Mouse (Mus musculus): ENCODE measurements around the gene Ctnnbl1. TPM values are rescaled to one million over a fixed set of nuclear protein-coding genes. Genes with fewer than 3 reads are reported as not detected.

The Ctnnbl1 gene
- polyA plus RNA-seq, 1 experiment from 2014 or later = 89.4 TPM

- H3K9ac ChIP-seq (ENCODE audit: low read length) = no peak overlapping the region
- no peaks in the 10 kb centered on the region for H3K9me3 ChIP-seq (replicated peaks; ENCODE audit: control insufficient read depth, low read length)
- peaks cover 11% of the 10 kb centered on the region for H3K4me1 ChIP-seq (ENCODE audit: control insufficient read depth, insufficient read depth, low read length)
- H3K27ac ChIP-seq (ENCODE audit: low read depth, low read length) = no peak overlapping the region
- no peaks in the 10 kb centered on the region for H3K27me3 ChIP-seq (replicated peaks; ENCODE audit: control insufficient read depth, insufficient read depth, low read length)
- H3K4me3 ChIP-seq (ENCODE audit: low read depth, low read length) = no peak overlapping the region
- DNase-seq (ENCODE audit: low spot score) (peak; percentile 61), ATAC-seq (no peak)
- WGBS = 44% methylated on average over 8 of the region's 8 CpGs
- H3K36me3 ChIP-seq (ENCODE audit: control insufficient read depth, insufficient read depth, low read length) = peaks cover 15% of the 10 kb centered on the region; the same call in 1 of the 2 replicates
- no peak overlapping the region for H3K4me2 ChIP-seq (ENCODE audit: low read length)
Measured at GRCm38 (mm10) chr2:157875111-157875510, 137.9 kb downstream of the Ctnnbl1 start.

GRCm38 (mm10) chr2:157877394-157877793, 140.2 kb downstream of the Ctnnbl1 start:
- H3K4me3 ChIP-seq (ENCODE audit: low read depth, low read length) = no peak overlapping the region
- no peak for DNase-seq (ENCODE audit: low spot score)
- WGBS = 90% methylated on average over 3 of the region's 3 CpGs
- H3K4me1 ChIP-seq (ENCODE audit: control insufficient read depth, insufficient read depth, low read length) = peaks cover 13% of the 10 kb centered on the region
- ATAC-seq = no peak
- no peaks in the 10 kb centered on the region for H3K9me3 ChIP-seq (replicated peaks; ENCODE audit: control insufficient read depth, low read length)
- H3K27ac ChIP-seq (ENCODE audit: low read depth, low read length) = no peak overlapping the region
- H3K27me3 ChIP-seq (replicated peaks; ENCODE audit: control insufficient read depth, insufficient read depth, low read length) = no peaks in the 10 kb centered on the region
- no peak overlapping the region for H3K9ac ChIP-seq (ENCODE audit: low read length)
- peaks cover 10% of the 10 kb centered on the region; the same call in 1 of the 2 replicates for H3K36me3 ChIP-seq (ENCODE audit: control insufficient read depth, insufficient read depth, low read length)
- no peak overlapping the region for H3K4me2 ChIP-seq (ENCODE audit: low read length)

- 52% methylated on average over 5 of the region's 5 CpGs for WGBS
- ATAC-seq = peak; percentile 72; the same call in 1 of the 2 replicates
Measured at GRCm38 (mm10) chr2:157877967-157878366, 140.8 kb downstream of the Ctnnbl1 start.

GRCm38 (mm10) chr2:157881939-157882338, 144.7 kb downstream of the Ctnnbl1 start:
- DNase-seq (ENCODE audit: low spot score) = no peak
- Histone ChIP-seq H3K4me2 (ENCODE audit: low read length) (no peak overlapping the region), H3K36me3 (ENCODE audit: control insufficient read depth, insufficient read depth, low read length) (peaks cover 19% of the 10 kb centered on the region), H3K27ac (ENCODE audit: low read depth, low read length) (peak overlapping the region; percentile 0; the same call in 1 of the 2 replicates), H3K9me3 (replicated peaks; ENCODE audit: control insufficient read depth, low read length) (no peaks in the 10 kb centered on the region), H3K4me1 (ENCODE audit: control insufficient read depth, insufficient read depth, low read length) (peaks cover 4% of the 10 kb centered on the region; the same call in 1 of the 2 replicates), H3K4me3 (ENCODE audit: low read depth, low read length) (no peak overlapping the region), H3K9ac (ENCODE audit: low read length) (no peak overlapping the region), H3K27me3 (replicated peaks; ENCODE audit: control insufficient read depth, insufficient read depth, low read length) (no peaks in the 10 kb centered on the region)
- WGBS = 29% methylated on average over 11 of the region's 11 CpGs
- ATAC-seq = no peak

More at GRCm38 (mm10) chr2:157877967-157878366, 140.8 kb downstream of the Ctnnbl1 start:
- DNase-seq (ENCODE audit: low spot score) = peak; percentile 75
- H3K4me3 ChIP-seq (ENCODE audit: low read depth, low read length) = no peak overlapping the region
- peaks cover 13% of the 10 kb centered on the region for H3K4me1 ChIP-seq (ENCODE audit: control insufficient read depth, insufficient read depth, low read length)
- H3K36me3 ChIP-seq (ENCODE audit: control insufficient read depth, insufficient read depth, low read length) = 0 out of 2 replicates have a peak, but pooled peaks cover 5% of the 10 kb centered on the region
- H3K27me3 ChIP-seq (replicated peaks; ENCODE audit: control insufficient read depth, insufficient read depth, low read length) = no peaks in the 10 kb centered on the region
- H3K27ac ChIP-seq (ENCODE audit: low read depth, low read length) = 0 out of 2 replicates have a peak overlapping the region, but pooled peaks have one; percentile 0
- no peak overlapping the region for H3K4me2 ChIP-seq (ENCODE audit: low read length)
- H3K9me3 ChIP-seq (replicated peaks; ENCODE audit: control insufficient read depth, low read length) = no peaks in the 10 kb centered on the region
- H3K9ac ChIP-seq (ENCODE audit: low read length) = no peak overlapping the region

GRCm38 (mm10) chr2:157887275-157888025, 150.2 kb downstream of the Ctnnbl1 start:
- DNase-seq (ENCODE audit: low spot score) (peak; percentile 66), ATAC-seq (peak; percentile 48; the same call in 1 of the 2 replicates)
- Histone ChIP-seq H3K9me3 (replicated peaks; ENCODE audit: control insufficient read depth, low read length) (no peaks in the 10 kb centered on the region), H3K4me3 (ENCODE audit: low read depth, low read length) (no peak overlapping the region), H3K36me3 (ENCODE audit: control insufficient read depth, insufficient read depth, low read length) (peaks cover 23% of the 10 kb centered on the region), H3K4me1 (ENCODE audit: control insufficient read depth, insufficient read depth, low read length) (peaks cover 13% of the 10 kb centered on the region), H3K27ac (ENCODE audit: low read depth, low read length) (peak overlapping the region; percentile 39), H3K27me3 (replicated peaks; ENCODE audit: control insufficient read depth, insufficient read depth, low read length) (no peaks in the 10 kb centered on the region), H3K9ac (ENCODE audit: low read length) (no peak overlapping the region; the same call in 1 of the 2 replicates), H3K4me2 (ENCODE audit: low read length) (no peak overlapping the region)
- WGBS = 21% methylated on average over 10 of the region's 10 CpGs

- Histone ChIP-seq H3K27me3 (replicated peaks; ENCODE audit: control insufficient read depth, insufficient read depth, low read length) (no peaks in the 10 kb centered on the region), H3K27ac (ENCODE audit: low read depth, low read length) (no peak overlapping the region), H3K36me3 (ENCODE audit: control insufficient read depth, insufficient read depth, low read length) (peaks cover 9% of the 10 kb centered on the region; the same call in 1 of the 2 replicates), H3K4me1 (ENCODE audit: control insufficient read depth, insufficient read depth, low read length) (peaks cover 13% of the 10 kb centered on the region), H3K4me2 (ENCODE audit: low read length) (no peak overlapping the region), H3K9ac (ENCODE audit: low read length) (no peak overlapping the region), H3K4me3 (ENCODE audit: low read depth, low read length) (no peak overlapping the region), H3K9me3 (replicated peaks; ENCODE audit: control insufficient read depth, low read length) (no peaks in the 10 kb centered on the region)
- no peak for DNase-seq (ENCODE audit: low spot score)
- WGBS = 80% methylated on average over 6 of the region's 6 CpGs
- ATAC-seq = no peak
Measured at GRCm38 (mm10) chr2:157891166-157891565, 154.0 kb downstream of the Ctnnbl1 start.

- no peak overlapping the region for H3K4me2 ChIP-seq (ENCODE audit: low read length)
- WGBS = 80% methylated on average over 4 of the region's 4 CpGs
- no peaks in the 10 kb centered on the region for H3K9me3 ChIP-seq (replicated peaks; ENCODE audit: control insufficient read depth, low read length)
- DNase-seq (ENCODE audit: low spot score) (no peak), ATAC-seq (no peak)
- no peak overlapping the region for H3K4me3 ChIP-seq (ENCODE audit: low read depth, low read length)
- no peak overlapping the region for H3K9ac ChIP-seq (ENCODE audit: low read length)
- no peak overlapping the region for H3K27ac ChIP-seq (ENCODE audit: low read depth, low read length)
- H3K4me1 ChIP-seq (ENCODE audit: control insufficient read depth, insufficient read depth, low read length) = no peaks in the 10 kb centered on the region
- H3K27me3 ChIP-seq (replicated peaks; ENCODE audit: control insufficient read depth, insufficient read depth, low read length) = no peaks in the 10 kb centered on the region
- H3K36me3 ChIP-seq (ENCODE audit: control insufficient read depth, insufficient read depth, low read length) = no peaks in the 10 kb centered on the region
Measured at GRCm38 (mm10) chr2:157897131-157897530, 159.9 kb downstream of the Ctnnbl1 start.

- no peaks in the 10 kb centered on the region for H3K9me3 ChIP-seq (replicated peaks; ENCODE audit: control insufficient read depth, low read length)
- H3K4me2 ChIP-seq (ENCODE audit: low read length) = peak overlapping the region; percentile 77
- no peak overlapping the region for H3K27ac ChIP-seq (ENCODE audit: low read depth, low read length)
- peak overlapping the region; percentile 6; the same call in 1 of the 2 replicates for H3K4me3 ChIP-seq (ENCODE audit: low read depth, low read length)
- no peaks in the 10 kb centered on the region for H3K36me3 ChIP-seq (ENCODE audit: control insufficient read depth, insufficient read depth, low read length)
- peaks cover 4% of the 10 kb centered on the region; the same call in 1 of the 2 replicates for H3K4me1 ChIP-seq (ENCODE audit: control insufficient read depth, insufficient read depth, low read length)
- H3K27me3 ChIP-seq (replicated peaks; ENCODE audit: control insufficient read depth, insufficient read depth, low read length) = peaks cover 33% of the 10 kb centered on the region
- H3K9ac ChIP-seq (ENCODE audit: low read length) = peak overlapping the region; percentile 18; the same call in 1 of the 2 replicates
- DNase-seq (ENCODE audit: low spot score) (peak; percentile 76), ATAC-seq (no peak; the same call in 1 of the 2 replicates)
- WGBS = under 1% methylated on average over 16 of the region's 16 CpGs
Measured at GRCm38 (mm10) chr2:157913204-157913636, 176.0 kb downstream of the Ctnnbl1 start.

GRCm38 (mm10) chr2:157913705-157914104, 176.5 kb downstream of the Ctnnbl1 start:
- H3K9ac ChIP-seq (ENCODE audit: low read length) = peak overlapping the region; percentile 18; the same call in 1 of the 2 replicates
- DNase-seq (ENCODE audit: low spot score) = peak; percentile 57
- ATAC-seq = 0 out of 2 replicates have a peak, but pooled peaks have one; percentile 21

More at GRCm38 (mm10) chr2:157913705-157914104, 176.5 kb downstream of the Ctnnbl1 start:
- peak overlapping the region; percentile 49 for H3K4me3 ChIP-seq (ENCODE audit: low read depth, low read length)
- H3K27me3 ChIP-seq (replicated peaks; ENCODE audit: control insufficient read depth, insufficient read depth, low read length) = peaks cover 33% of the 10 kb centered on the region
- H3K9me3 ChIP-seq (replicated peaks; ENCODE audit: control insufficient read depth, low read length) = no peaks in the 10 kb centered on the region
- H3K36me3 ChIP-seq (ENCODE audit: control insufficient read depth, insufficient read depth, low read length) = no peaks in the 10 kb centered on the region
- peak overlapping the region; percentile 77 for H3K4me2 ChIP-seq (ENCODE audit: low read length)
- 4% methylated on average over 4 of the region's 4 CpGs for WGBS
- no peak overlapping the region for H3K27ac ChIP-seq (ENCODE audit: low read depth, low read length)
- H3K4me1 ChIP-seq (ENCODE audit: control insufficient read depth, insufficient read depth, low read length) = peaks cover 4% of the 10 kb centered on the region; the same call in 1 of the 2 replicates
